Mouse (Mus musculus) C2C12 (cell line): ENCODE data around the gene Adipor2.

ENCODE experiments used
- CTCF ChIP-seq: IDR thresholded peaks from one replicate; pipeline ENCODE4 v1.5.1; 2011; ENCODE audit not compliant: control insufficient read depth, insufficient read depth, insufficient read length
- FOSL1 ChIP-seq: IDR thresholded peaks from one replicate; pipeline ENCODE4 v1.8.0; 2011; ENCODE audit warnings: mild to moderate bottlenecking, low read length; ENCODE audit not compliant: poor library complexity, insufficient read depth, severe bottlenecking
- MAX ChIP-seq: IDR thresholded peaks from one replicate; pipeline ENCODE4 v1.6.1; 2011; ENCODE audit warnings: mild to moderate bottlenecking, control low read depth
- USF1 ChIP-seq: IDR thresholded peaks from one replicate; pipeline ENCODE4 v1.6.1; 2011; ENCODE audit warnings: low read depth, mild to moderate bottlenecking, control low read depth, moderate library complexity

GRCm38 (mm10) chr6:119333831-119334230 lies 83.7 kb downstream of the Adipor2 start:
- TF ChIP-seq USF1, result no peak
- no peak for TF ChIP-seq CTCF
- TF ChIP-seq FOSL1, result no peak
- no peak for TF ChIP-seq MAX
